Mouse (Mus musculus): ENCODE results near the gene Gm48552.

The Gm48552 gene

GRCm38 (mm10) chr10:81419111-81419928 is 30.5 kb downstream of the Gm48552 start:
- no peak for DNase-seq (ENCODE audit: low read depth)

GRCm38 (mm10) chr10:81420191-81420767 is 31.5 kb downstream of the Gm48552 start:
- DNase-seq (ENCODE audit: low read depth) = no peak

- DNase-seq (ENCODE audit: low read depth) = no peak
Measured at GRCm38 (mm10) chr10:81421041-81421796, 32.4 kb downstream of the Gm48552 start.

GRCm38 (mm10) chr10:81421797-81422100 is 32.9 kb downstream of the Gm48552 start:
- no peak for DNase-seq (ENCODE audit: low read depth)

GRCm38 (mm10) chr10:81422191-81422590 is 33.4 kb downstream of the Gm48552 start:
- DNase-seq (ENCODE audit: low read depth) = no peak

GRCm38 (mm10) chr10:81422661-81423217 is 33.9 kb downstream of the Gm48552 start:
- DNase-seq (ENCODE audit: low read depth) = no peak

GRCm38 (mm10) chr10:81423476-81424245 is 34.9 kb downstream of the Gm48552 start:
- no peak for DNase-seq (ENCODE audit: low read depth)

- DNase-seq (ENCODE audit: low read depth) = no peak
Measured at GRCm38 (mm10) chr10:81424246-81425051, 35.6 kb downstream of the Gm48552 start.

- DNase-seq (ENCODE audit: low read depth) = no peak
Measured at GRCm38 (mm10) chr10:81425236-81425850, 36.5 kb downstream of the Gm48552 start.

- DNase-seq (ENCODE audit: low read depth) = no peak
Measured at GRCm38 (mm10) chr10:81426081-81426671, 37.4 kb downstream of the Gm48552 start.

- DNase-seq (ENCODE audit: low read depth) = no peak
Measured at GRCm38 (mm10) chr10:81426897-81427296, 38.1 kb downstream of the Gm48552 start.

GRCm38 (mm10) chr10:81427327-81427726 is 38.5 kb downstream of the Gm48552 start:
- DNase-seq (ENCODE audit: low read depth) = no peak

- DNase-seq (ENCODE audit: low read depth) = no peak
Measured at GRCm38 (mm10) chr10:81427804-81428506, 39.1 kb downstream of the Gm48552 start.

- no peak for DNase-seq (ENCODE audit: low read depth)
Measured at GRCm38 (mm10) chr10:81428507-81428870, 39.7 kb downstream of the Gm48552 start.

- DNase-seq (ENCODE audit: low read depth) = no peak
Measured at GRCm38 (mm10) chr10:81429092-81429491, 40.3 kb downstream of the Gm48552 start.

- DNase-seq (ENCODE audit: low read depth) = peak; percentile 78
Measured at GRCm38 (mm10) chr10:81429605-81430061, 40.8 kb downstream of the Gm48552 start.

- peak; percentile 87 for DNase-seq (ENCODE audit: low read depth)
Measured at GRCm38 (mm10) chr10:81430141-81430830, 41.5 kb downstream of the Gm48552 start.

- peak; percentile 68 for DNase-seq (ENCODE audit: low read depth)
Measured at GRCm38 (mm10) chr10:81430831-81431525, 42.2 kb downstream of the Gm48552 start.
